Mouse (Mus musculus): Measurements from ENCODE around the gene Pramel6.
"Not testable (repeated sequence)": the region's sequence is repeated elsewhere in the genome, so short reads cannot be mapped to it uniquely, and the experiment has no call there.

Pramel6 gene

DNA sequence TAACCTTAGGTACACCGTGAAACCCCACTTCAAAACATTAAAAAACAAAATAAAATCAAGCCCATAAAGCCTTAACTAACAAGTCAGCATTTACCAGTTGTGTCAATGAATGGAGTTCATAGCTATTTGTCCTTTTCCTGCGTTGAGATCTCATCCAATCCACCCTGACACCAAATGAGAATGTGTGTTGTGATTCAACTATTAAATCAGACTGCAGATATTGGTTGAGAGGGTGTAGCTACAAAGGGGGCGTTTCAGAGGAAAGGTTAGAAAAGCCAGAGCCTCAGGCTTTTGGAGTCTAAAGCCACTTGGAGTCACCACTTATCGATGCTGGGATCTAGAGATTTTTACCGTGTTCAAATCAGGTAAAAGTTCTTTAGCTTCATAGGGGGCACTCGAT is at the start of gene Pramel6:
Gene Pramel6 (plus strand): TSS at position 301 of the 400 bp plus-strand sequence.
- DNase-seq (ENCODE audit: low spot score) = no peak

DNA sequence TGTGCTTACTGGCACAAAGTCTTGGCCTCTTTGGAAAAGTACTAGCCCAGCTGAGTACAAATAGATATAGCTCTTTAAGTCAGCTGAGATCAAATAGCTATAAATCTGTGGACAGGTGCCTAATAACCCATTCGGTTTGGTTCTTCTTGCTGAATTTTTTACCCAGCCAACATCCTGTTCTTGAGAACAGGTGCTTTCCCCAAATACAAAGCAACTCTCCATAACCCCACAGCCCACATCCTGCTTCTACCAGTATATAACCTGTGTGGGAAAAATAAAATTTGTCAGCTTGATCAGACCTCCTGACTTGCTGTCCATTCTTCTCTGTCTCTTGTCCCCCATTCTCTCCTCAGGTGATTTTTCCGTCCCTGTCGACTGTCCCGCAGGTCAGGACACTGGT is 44.6 kb upstream of the Pramel6 start:
- no peak for DNase-seq (ENCODE audit: low spot score)

DNA sequence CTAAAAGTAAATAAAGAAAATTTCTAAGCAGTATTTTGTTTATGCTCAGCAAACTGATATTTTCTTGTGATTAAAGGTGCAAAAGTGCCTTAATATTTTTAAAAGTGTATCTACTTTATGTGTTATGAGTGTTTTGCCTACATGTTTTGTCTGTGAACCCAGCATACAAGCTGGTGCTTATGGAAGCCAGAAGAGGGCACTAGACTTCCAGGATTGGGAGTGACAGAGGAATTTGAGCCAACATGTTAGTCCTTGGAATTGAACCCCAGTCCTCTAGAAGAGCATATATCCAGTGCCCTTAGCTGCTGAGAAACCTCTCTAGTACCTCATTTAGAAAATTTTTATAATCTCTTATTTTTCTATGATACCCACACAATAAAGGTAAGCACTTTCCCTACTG is 26.2 kb upstream of the Pramel6 start:
- peak; percentile 6 for DNase-seq (ENCODE audit: low spot score)

DNA sequence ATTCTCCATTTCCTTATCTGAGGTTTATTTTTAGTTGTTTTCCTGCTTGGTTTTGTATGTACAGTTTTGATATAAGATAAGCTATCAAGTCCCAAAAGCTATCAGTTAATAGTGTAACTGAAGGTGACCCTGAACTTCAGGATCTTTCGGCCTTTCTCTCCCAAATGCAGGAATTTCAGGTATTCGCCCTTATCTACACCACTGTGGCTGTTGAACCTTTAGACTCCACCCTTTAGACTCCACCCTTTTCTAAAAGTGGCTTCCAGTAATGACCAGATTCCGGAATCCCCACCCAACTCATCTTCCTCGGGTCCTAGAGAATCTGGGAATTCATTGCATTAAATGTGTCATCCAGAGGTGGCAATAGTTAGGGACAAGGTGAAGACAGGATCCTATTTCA is 25.2 kb upstream of the Pramel6 start:
- no peak for DNase-seq (ENCODE audit: low spot score)

DNA sequence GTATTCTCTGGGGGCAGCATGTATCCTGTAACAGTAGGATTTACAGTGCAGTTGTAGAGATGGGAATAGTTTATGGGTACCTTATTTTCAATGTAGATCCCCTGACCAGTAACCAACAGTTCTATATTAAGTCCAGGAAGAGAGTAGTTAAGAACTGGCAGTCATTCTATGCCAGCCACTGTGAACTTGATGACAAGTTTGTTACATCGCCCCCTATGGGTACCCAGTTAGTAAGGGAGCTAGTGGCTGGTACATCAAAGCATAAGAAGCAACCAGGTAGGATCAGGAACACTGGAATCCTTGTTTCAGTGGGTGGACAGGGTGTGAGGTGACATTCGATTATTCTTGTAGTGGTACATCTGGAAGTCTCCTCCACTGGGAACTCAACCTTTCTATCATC is 24.1 kb upstream of the Pramel6 start:
- no peak for DNase-seq (ENCODE audit: low spot score)

DNA sequence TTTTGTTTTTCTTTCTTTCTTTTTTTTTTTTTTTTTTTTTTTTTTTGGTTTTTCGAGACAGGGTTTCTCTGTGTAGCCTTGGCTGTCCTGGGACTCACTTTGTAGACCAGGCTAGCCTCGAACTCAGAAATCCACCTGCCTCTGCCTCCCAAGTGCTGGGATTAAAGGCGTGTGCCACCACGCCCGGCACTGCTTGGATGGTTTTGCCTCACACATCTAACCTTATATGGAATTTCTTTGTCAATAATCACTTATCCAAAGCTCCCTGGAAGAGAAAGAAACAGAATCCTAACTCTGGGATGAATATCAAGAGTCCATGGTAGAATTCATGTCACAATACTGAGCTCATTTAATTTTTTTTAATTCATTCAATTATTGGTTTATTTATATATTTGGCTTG is 9.4 kb upstream of the Pramel6 start, which contains the start of gene Pramel7:
Gene Pramel7 (minus strand): TSS at position 101 of the 400 bp plus-strand sequence.
- not testable (repeated sequence) for DNase-seq (ENCODE audit: low spot score)

DNA sequence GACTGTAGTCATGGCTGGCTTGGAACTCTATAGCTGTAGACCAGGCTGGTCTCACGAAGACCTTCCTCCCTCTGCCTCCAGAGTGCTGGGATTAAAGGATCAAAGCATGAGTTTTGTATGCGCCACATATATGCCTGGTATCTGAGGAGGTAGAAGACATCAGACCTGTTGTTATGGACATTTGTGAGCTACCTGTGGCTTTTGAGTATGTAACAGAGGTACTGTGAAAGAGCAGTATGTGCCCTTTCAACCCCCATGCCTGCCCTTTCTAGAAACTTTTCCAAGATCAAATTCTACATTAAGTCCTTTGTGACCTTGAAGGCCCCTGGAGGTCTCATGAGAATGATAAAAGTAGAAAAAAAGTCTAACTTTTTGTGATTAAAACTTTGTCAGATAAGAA is 8.7 kb downstream of the Pramel6 start:
- no peak for DNase-seq (ENCODE audit: low spot score)

DNA sequence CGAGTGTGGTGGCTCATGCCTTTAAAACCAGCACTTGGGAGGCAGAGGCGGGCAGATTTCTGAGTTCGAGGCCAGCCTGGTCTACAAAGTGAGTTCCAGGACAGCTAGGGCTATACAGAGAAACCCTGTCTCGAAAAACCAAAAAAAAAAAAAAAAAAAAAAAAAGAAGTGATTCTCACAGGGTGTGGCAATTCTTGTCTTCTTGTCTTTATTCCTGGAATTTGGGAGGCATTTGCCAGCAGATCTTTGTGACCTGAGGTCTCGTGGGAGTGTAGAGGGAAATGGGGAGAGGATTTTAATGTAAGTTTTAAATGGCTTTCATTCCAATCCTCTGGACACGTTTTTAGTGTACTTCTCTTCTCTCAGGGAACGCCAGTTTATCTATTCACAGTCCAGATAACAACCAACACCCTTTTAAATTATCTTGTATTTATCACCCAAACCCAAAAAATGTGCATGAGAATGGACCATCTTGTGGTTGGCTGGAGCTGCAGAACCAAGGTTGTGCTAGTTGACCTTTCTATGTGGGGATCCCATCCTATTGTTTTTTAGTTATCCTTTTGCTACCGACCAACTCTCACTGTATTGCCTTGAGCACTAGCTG is 9.2 kb downstream of the Pramel6 start:
- no peak for DNase-seq (ENCODE audit: low spot score)

DNA sequence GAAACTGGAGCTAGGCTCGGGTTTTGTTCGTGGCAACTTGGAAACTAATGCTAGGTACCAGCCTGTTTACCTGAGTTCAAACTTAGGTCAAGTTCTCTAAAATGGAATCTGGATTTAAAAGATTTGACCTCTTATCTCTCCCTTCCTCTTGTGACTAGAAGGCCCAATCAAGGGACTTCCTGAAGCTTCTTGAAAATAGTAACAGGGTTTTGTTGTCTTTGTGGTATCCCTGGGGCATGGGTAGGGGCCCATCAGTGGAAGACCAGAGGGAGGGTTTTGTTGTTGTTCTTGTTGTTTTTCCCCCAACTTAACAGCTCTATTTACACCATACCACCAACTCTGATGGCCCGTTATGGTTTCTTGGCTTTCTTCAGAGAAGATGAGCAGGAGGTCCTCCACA is 10.2 kb downstream of the Pramel6 start:
- no peak for DNase-seq (ENCODE audit: low spot score)

DNA sequence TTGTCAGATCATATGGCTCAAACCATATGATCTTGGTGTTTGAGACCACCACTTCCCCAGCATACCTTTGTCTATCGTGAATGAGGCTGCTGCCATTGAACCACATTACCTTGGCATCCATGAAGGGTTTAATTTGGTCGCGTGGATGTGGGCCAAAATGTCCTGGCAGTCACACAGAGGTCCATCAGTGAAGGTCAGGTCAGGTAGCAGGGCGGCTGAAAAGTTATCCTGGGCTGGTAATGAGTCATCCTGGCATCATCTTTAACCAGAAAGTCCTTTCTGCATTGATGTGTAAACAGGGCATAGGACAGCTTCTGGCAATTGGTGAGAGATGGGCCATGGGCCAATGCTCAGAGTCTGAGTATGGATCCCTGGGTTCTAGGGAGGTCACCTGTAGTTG is 14.3 kb downstream of the Pramel6 start:
- no peak for DNase-seq (ENCODE audit: low spot score)

DNA sequence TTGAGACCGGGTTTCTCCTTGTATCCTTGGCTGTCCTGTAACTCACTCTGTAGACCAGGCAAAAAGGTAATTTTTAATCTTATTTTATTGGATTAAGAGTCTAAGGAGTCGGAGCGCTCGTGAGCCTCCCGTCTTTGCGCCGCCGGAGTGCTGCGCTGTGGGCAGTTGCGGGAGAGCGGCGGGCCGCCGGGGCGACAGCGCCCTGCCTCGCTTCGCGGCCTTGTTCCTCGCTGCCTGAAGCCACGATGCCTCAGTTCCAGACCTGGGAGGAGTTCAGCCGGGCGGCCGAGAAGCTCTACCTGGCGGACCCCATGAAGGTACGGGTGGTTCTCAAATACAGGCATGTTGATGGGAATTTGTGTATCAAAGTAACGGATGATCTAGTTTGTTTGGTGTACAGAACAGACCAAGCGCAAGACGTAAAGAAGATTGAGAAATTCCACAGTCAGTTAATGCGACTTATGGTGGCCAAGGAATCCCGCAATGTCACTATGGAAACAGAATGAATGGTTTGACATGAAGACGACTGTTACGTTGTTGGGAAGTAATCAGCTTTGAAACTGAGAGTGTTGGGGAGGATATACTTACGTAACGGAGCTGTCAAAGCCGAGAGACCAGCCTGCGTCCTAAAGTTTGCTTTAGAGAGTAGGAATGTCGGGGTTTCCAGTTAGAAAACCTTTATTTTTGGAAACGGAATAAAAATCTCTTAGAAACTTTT is 19.7 kb downstream of the Pramel6 start:
- DNase-seq (ENCODE audit: low spot score) = peak; percentile 23

DNA sequence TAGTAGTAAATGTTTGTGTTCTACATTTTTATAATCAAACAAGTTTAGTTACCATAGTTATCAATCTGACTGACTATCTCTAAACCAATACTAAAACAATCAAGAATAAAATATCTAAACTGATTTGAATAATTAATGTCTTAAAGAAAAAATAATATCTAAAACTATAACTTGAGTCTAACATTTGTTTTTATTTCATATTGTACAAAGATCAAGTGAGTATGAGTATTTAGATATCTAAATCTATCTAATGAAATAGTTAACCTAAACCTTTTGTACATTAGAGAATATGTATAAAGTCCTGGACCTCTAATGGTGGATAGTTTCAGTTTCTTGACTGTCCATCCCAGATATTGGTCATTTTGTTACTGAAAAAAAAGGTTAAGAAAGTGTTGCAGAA is 25.1 kb downstream of the Pramel6 start, which contains the start of gene Olfr153:
Gene Olfr153 (plus strand): TSS at position 301 of the 400 bp plus-strand sequence.
- DNase-seq (ENCODE audit: low spot score) = no peak

DNA sequence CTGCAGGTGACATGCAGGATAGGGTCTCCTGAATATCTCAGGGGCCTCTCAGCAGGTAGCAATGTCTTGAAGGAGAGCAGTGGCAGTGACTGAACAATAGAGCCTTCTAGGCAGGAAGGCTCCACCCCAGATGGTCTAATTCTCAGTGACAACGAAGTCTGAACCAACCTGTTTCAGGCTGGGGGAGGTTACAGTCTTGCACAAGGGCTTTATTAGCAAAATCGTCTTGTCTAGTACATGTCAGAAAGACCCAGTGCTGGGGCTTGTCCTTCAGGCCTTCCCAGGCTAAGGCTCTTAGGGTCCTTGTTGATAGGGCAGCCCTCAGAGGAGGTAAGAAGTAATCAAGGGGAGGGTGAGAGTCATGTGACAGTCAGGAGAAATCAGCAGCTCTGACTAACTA is 28.5 kb downstream of the Pramel6 start:
- no peak for DNase-seq (ENCODE audit: low spot score)

DNA sequence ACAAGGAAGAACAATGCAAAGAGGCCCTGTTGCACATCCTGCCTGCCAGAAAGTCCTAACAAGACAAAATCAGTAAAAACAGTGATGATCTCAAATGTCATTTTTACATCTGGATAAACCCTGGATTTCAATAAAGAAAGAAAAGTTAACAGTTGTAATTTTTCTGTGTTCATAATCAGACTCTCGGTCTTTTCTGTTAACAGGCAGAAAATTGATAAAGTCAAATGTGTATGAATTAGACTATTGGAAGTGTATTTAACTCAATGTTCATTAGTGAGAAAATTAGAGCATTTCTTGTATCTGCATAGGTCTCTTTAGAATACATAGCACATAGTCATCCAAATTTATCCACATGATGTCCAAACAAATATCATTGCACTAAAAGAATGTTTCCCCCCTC is 39.1 kb downstream of the Pramel6 start, which contains the start of gene Olfr1128:
Gene Olfr1128 (minus strand): TSS at position 101 of the 400 bp plus-strand sequence.
- DNase-seq (ENCODE audit: low spot score) = no peak
